Mouse (Mus musculus) thymus, adult 2 months (tissue): ENCODE results near the gene Nsl1.

Experiments used
- CTCF ChIP-seq: fragments of 200-500 bp; IDR thresholded peaks from 2 replicates; pipeline ENCODE4 v1.5.1; 2012; ENCODE audit warnings: mild to moderate bottlenecking, control low read depth, low read length, moderate library complexity, borderline replicate concordance; ENCODE audit not compliant: control insufficient read depth, poor library complexity, insufficient read depth; ENCODE audit errors: extremely low read depth
- POLR2A ChIP-seq: fragments of 200-500 bp; IDR thresholded peaks from 2 replicates; pipeline ENCODE4 v1.6.1; 2012; ENCODE audit warnings: mild to moderate bottlenecking, low read length, control low read depth, moderate library complexity; ENCODE audit not compliant: control insufficient read depth, poor library complexity, insufficient read depth; ENCODE audit errors: extremely low read depth

DNA sequence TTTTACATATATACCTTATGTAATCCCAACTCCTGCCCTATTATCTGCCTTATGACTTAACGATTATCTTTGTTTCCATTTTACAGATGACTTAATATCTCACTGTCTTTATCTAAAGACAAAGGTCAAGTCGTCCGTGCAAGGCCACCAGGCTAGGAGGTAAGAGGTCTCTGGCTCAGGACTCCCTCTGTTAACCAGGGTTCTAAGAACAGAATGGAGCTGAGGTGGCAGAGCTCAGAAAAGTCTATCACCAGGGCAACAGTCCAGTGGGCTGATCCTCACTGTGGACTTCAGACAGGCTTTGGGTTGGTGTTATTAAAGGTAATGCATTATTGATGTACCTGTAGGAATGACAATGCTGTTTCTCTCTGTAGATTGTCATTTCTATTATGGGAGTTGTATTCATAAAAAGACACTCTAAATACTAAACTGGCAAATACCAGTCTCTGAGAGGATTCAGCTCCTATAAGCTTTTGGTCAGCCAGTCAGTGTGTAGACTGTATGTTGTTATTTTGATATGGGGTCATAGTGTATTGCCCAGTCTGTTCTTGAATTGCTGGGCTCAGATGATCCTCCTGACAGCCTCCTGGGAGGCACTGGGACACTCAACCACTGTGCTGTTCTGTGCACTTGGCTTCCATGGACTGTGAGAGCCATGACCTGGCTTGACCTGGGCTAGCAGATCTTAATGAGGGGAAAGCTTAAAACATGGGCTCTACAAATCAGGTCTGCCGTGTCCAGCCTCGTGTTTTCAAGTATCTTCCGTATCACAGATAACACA is 26.1 kb upstream of the Nsl1 start, which contains the start of gene Spata45:
- TF ChIP-seq POLR2A (no peak), CTCF (no peak)
